Mouse (Mus musculus): ENCODE data around the gene Fabp3. TPM values are rescaled to one million over a fixed set of nuclear protein-coding genes. Genes with fewer than 3 reads are reported as not detected.

The Fabp3 gene
- total and polyA plus RNA-seq, 3 experiments = 0.60 TPM; not detected in 2

GRCm38 (mm10) chr4:130296243-130296965, 12.0 kb upstream of the Fabp3 start (continued):
- TF ChIP-seq CTCF (IDR thresholded peaks at IDR 0.05 in 2 of 3, conservative IDR thresholded peaks at IDR 0.05 in 1 of 3; ENCODE audit: control insufficient read depth in 1 of 3, insufficient read depth in 1 of 3, low read depth in 2 of 3, low read length in 3 of 3, poor library complexity in 1 of 3, severe bottlenecking in 1 of 3) = no peak
- TF ChIP-seq ZC3H11A (IDR thresholded peaks at IDR 0.05; ENCODE audit: low read depth, low read length) = no peak
- no peak for TF ChIP-seq MAX (IDR thresholded peaks at IDR 0.05; ENCODE audit: low read length)
- no peak for TF ChIP-seq GABPA (IDR thresholded peaks at IDR 0.05; ENCODE audit: low read depth, low read length)

GRCm38 (mm10) chr4:130297123-130297529, 11.3 kb upstream of the Fabp3 start:
- Histone ChIP-seq H3K79me2 (ENCODE audit: control insufficient read depth, insufficient read depth, low read length, poor library complexity) (no peaks in the 10 kb centered on the region), H3K27ac (ENCODE audit: control insufficient read depth, low read depth, low read length) (peak overlapping the region; percentile 84), H3K9ac (ENCODE audit: control insufficient read depth, low read depth, low read length, poor library complexity, severe bottlenecking) (peak overlapping the region; percentile 32), H3K36me3 (ENCODE audit: control insufficient read depth in 1 of 2, insufficient read depth in 2 of 2, low read length in 2 of 2) (peaks cover 0 to 5% of the 10 kb centered on the region in 2 experiments; a peak in 2 of 4 replicates), H3K4me1 (ENCODE audit: control insufficient read depth in 1 of 2, insufficient read depth in 2 of 2, low read length in 2 of 2) (peaks cover 13 to 21% of the 10 kb centered on the region in 2 experiments), H3K4me3 (ENCODE audit: control insufficient read depth in 1 of 2, insufficient read depth in 1 of 2, low read depth in 2 of 2, low read length in 2 of 2) (peak overlapping the region; percentile 43 to 54), H3K27me3 (ENCODE audit: control insufficient read depth in 1 of 2, insufficient read depth in 2 of 2, low read length in 2 of 2) (no peaks in the 10 kb centered on the region), H3K9me3 (replicated peaks; ENCODE audit: insufficient read depth, low read length) (no peaks in the 10 kb centered on the region)
- TF ChIP-seq GATA1 (IDR thresholded peaks at IDR 0.05; ENCODE audit: low read depth, low read length) (peak; percentile 81), ELF1 (IDR thresholded peaks at IDR 0.05; ENCODE audit: low read depth, low read length) (peak; percentile 32; the same call in 1 of the 2 replicates), ZMIZ1 (IDR thresholded peaks at IDR 0.05; ENCODE audit: low read depth, low read length) (no peak), ZC3H11A (IDR thresholded peaks at IDR 0.05; ENCODE audit: low read depth, low read length) (peak; percentile 34; the same call in 1 of the 2 replicates), ETS1 (IDR thresholded peaks at IDR 0.05; ENCODE audit: low read depth, low read length) (peak; percentile 56; the same call in 1 of the 2 replicates), RAD21 (IDR thresholded peaks at IDR 0.05; ENCODE audit: low read depth, low read length) (peak; percentile 62), TCF12 (IDR thresholded peaks at IDR 0.05; ENCODE audit: low read depth, low read length) (peak; percentile 57; the same call in 1 of the 2 replicates), E2F4 (IDR thresholded peaks at IDR 0.05; ENCODE audit: borderline replicate concordance, low read depth, low read length) (no peak), NRF1 (IDR thresholded peaks at IDR 0.05; ENCODE audit: insufficient read depth, low read depth, low read length, poor library complexity, severe bottlenecking) (peak; percentile 58; the same call in 1 of the 2 replicates), SMC3 (IDR thresholded peaks at IDR 0.05; ENCODE audit: low read depth, low read length) (peak; percentile 74), TAL1 (IDR thresholded peaks at IDR 0.05; ENCODE audit: low read length) (peak; percentile 68), KAT2A (conservative IDR thresholded peaks at IDR 0.05; ENCODE audit: low read depth, low read length) (no peak), BHLHE40 (IDR thresholded peaks at IDR 0.05; ENCODE audit: borderline replicate concordance, low read depth, low read length) (0 out of 2 replicates have a peak, but pooled peaks have one; percentile 32), MXI1 (IDR thresholded peaks at IDR 0.05; ENCODE audit: low read depth, low read length) (peak; percentile 7; the same call in 1 of the 2 replicates), RCOR1 (IDR thresholded peaks at IDR 0.05; ENCODE audit: low read depth, low read length) (peak; percentile 51), HCFC1 (IDR thresholded peaks at IDR 0.05; ENCODE audit: low read depth, low read length) (0 out of 2 replicates have a peak, but pooled peaks have one; percentile 16), MAX (IDR thresholded peaks at IDR 0.05; ENCODE audit: low read length) (peak; percentile 56; the same call in 1 of the 2 replicates), TBP (IDR thresholded peaks at IDR 0.05; ENCODE audit: low read depth, low read length) (0 out of 2 replicates have a peak, but pooled peaks have one; percentile 40), EP300 (IDR thresholded peaks at IDR 0.05; ENCODE audit: low read depth in 1 of 2, low read length in 2 of 2) (peak; percentile 50 to 81; a peak in 3 of 4 replicates), MYC (IDR thresholded peaks at IDR 0.05; ENCODE audit: low read depth, low read length) (no peak), CTCF (IDR thresholded peaks at IDR 0.05 in 2 of 3, conservative IDR thresholded peaks at IDR 0.05 in 1 of 3; ENCODE audit: control insufficient read depth in 1 of 3, insufficient read depth in 1 of 3, low read depth in 2 of 3, low read length in 3 of 3, poor library complexity in 1 of 3, severe bottlenecking in 1 of 3) (peak; percentile 78 to 86 (median 86)), GABPA (IDR thresholded peaks at IDR 0.05; ENCODE audit: low read depth, low read length) (no peak)
- DNase-seq (ENCODE audit: low read depth, low spot score) = peak; percentile 94
